Mouse (Mus musculus) heart, adult 9 months (tissue): ENCODE results near the gene Sf1.

ENCODE experiments used
- DNase-seq, 2 experiments: peaks; one replicate each; pipeline ENCODE4 v3.0.0; 2022; ENCODE audit warnings: low spot score in 2 of 2

Gene Sf1

GRCm38 (mm10) chr19:6419805-6420310 lies 56.4 kb downstream of the Sf1 start:
- DNase-seq = no peak

- DNase-seq = no peak
Measured at GRCm38 (mm10) chr19:6420481-6421210, 57.2 kb downstream of the Sf1 start.

GRCm38 (mm10) chr19:6421211-6421590 lies 57.7 kb downstream of the Sf1 start:
- DNase-seq = no peak

GRCm38 (mm10) chr19:6422014-6422413 lies 58.5 kb downstream of the Sf1 start:
- no peak for DNase-seq

- no peak for DNase-seq
Measured at GRCm38 (mm10) chr19:6423241-6423640, 59.8 kb downstream of the Sf1 start.

- no peak for DNase-seq
Measured at GRCm38 (mm10) chr19:6424137-6424881, 60.8 kb downstream of the Sf1 start.

- no peak for DNase-seq
Measured at GRCm38 (mm10) chr19:6425595-6425994, 62.1 kb downstream of the Sf1 start.

GRCm38 (mm10) chr19:6426703-6427500 lies 63.4 kb downstream of the Sf1 start:
- DNase-seq = no peak
